Mouse (Mus musculus) limb, embryonic 11.5 days (tissue): Measurements from ENCODE around the gene Polr2j. TPM values are rescaled to one million over a fixed set of nuclear protein-coding genes. Genes with fewer than 3 reads are reported as not detected.
"Not testable (repeated sequence)": the region's sequence is repeated elsewhere in the genome, so short reads cannot be mapped to it uniquely, and the experiment has no call there.

Experiments
- ATAC-seq: fragments of 200-750 bp; cut with Nextera tagmentation; 2 replicates; pipeline ENCODE4 v1.8.0; 2017; ENCODE audit warnings: low read depth; ENCODE audit not compliant: insufficient number of reproducible peaks, low FRiP score, low TSS enrichment
- DNase-seq: peaks from one replicate; pipeline ENCODE4 v3.0.0-alpha.2; 2015; ENCODE audit warnings: low spot score
- H3K27ac ChIP-seq: fragments of 300-500 bp; sonication (generic); replicated peaks from 2 replicates; pipeline ENCODE4 v1.5.1; 2014; ENCODE audit warnings: low read depth, mild to moderate bottlenecking, low read length
- H3K27me3 ChIP-seq: fragments of 300-500 bp; sonication (generic); 2 replicates; pipeline ENCODE4 v1.6.1; 2014; ENCODE audit warnings: mild to moderate bottlenecking, low read length, mixed read lengths; ENCODE audit not compliant: control insufficient read depth, insufficient read depth
- H3K36me3 ChIP-seq: fragments of 300-500 bp; sonication (generic); 2 replicates; pipeline ENCODE4 v1.6.1; 2014; ENCODE audit warnings: mild to moderate bottlenecking, low read length, moderate library complexity, mixed read lengths; ENCODE audit not compliant: control insufficient read depth, insufficient read depth
- H3K4me1 ChIP-seq: fragments of 300-500 bp; sonication (generic); 2 replicates; pipeline ENCODE4 v1.6.1; 2014; ENCODE audit warnings: low read length, mixed read lengths; ENCODE audit not compliant: control insufficient read depth, insufficient read depth
- H3K4me2 ChIP-seq: fragments of 300-500 bp; sonication (generic); 2 replicates; pipeline ENCODE4 v1.6.1; 2014; ENCODE audit warnings: low read depth, mild to moderate bottlenecking, moderate library complexity; ENCODE audit not compliant: severe bottlenecking
- H3K4me3 ChIP-seq: fragments of 300-500 bp; sonication (generic); 2 replicates; pipeline ENCODE4 v1.5.1; 2014; ENCODE audit warnings: low read depth, low read length
- H3K9ac ChIP-seq: fragments of 300-500 bp; sonication (generic); 2 replicates; pipeline ENCODE4 v1.6.1; 2014; ENCODE audit warnings: mild to moderate bottlenecking, low read length
- H3K9me3 ChIP-seq: fragments of 300-500 bp; sonication (generic); 2 replicates; pipeline ENCODE4 v1.6.1; 2016; ENCODE audit warnings: low read length; ENCODE audit not compliant: control insufficient read depth
- WGBS: fragments of 180-500 bp; shearing (Covaris S2); extraction: QIAGEN DNeasy Blood & Tissue Kit; methylation state at CpG from one replicate; pipeline ENCODE4 v1.1.7; 2014; 5-methylcytosine and 5-hydroxymethylcytosine counted together
- polyA plus RNA-seq: library from polyadenylated mRNA; unstranded; fragments of >200 nt; fragmentation: Nextera tagmentation; extraction: Ambion mirVana; gene quantifications from 2 replicates; pipeline ENCODE4 v1.2.1, GENCODE M21; 2014

The Polr2j gene
- polyA plus RNA-seq, 1 experiment from 2014 or later: 281 TPM

GRCm38 (mm10) chr5:136094249-136095010 is 22.0 kb upstream of the Polr2j start:
- H3K9ac ChIP-seq: no peak overlapping the region
- H3K4me1 ChIP-seq: no peaks in the 10 kb centered on the region
- DNase-seq (no peak), ATAC-seq (no peak)
- WGBS: 77% methylated on average over 8 of the region's 8 CpGs
- H3K27me3 ChIP-seq: no peaks in the 10 kb centered on the region
- no peaks in the 10 kb centered on the region; the same call in 1 of the 2 replicates for H3K9me3 ChIP-seq
- H3K4me3 ChIP-seq: no peak overlapping the region
- H3K27ac ChIP-seq: no peak overlapping the region
- H3K4me2 ChIP-seq: no peak overlapping the region
- no peaks in the 10 kb centered on the region for H3K36me3 ChIP-seq

GRCm38 (mm10) chr5:136095089-136095488 is 21.3 kb upstream of the Polr2j start:
- no peaks in the 10 kb centered on the region for H3K27me3 ChIP-seq
- H3K4me3 ChIP-seq: no peak overlapping the region
- H3K27ac ChIP-seq: no peak overlapping the region
- 81% methylated on average over 7 of the region's 7 CpGs for WGBS
- DNase-seq (no peak), ATAC-seq (no peak)
- no peaks in the 10 kb centered on the region; the same call in 1 of the 2 replicates for H3K9me3 ChIP-seq
- H3K4me1 ChIP-seq: no peaks in the 10 kb centered on the region
- H3K4me2 ChIP-seq: no peak overlapping the region
- no peak overlapping the region for H3K9ac ChIP-seq
- no peaks in the 10 kb centered on the region for H3K36me3 ChIP-seq

- H3K9me3 ChIP-seq: no peaks in the 10 kb centered on the region; the same call in 1 of the 2 replicates
- no peak overlapping the region for H3K9ac ChIP-seq
- H3K27me3 ChIP-seq: no peaks in the 10 kb centered on the region
- H3K4me1 ChIP-seq: 0 out of 2 replicates have a peak, but pooled peaks cover 3% of the 10 kb centered on the region
- no peak overlapping the region for H3K4me3 ChIP-seq
- WGBS: 81% methylated on average over 10 of the region's 10 CpGs
- no peaks in the 10 kb centered on the region for H3K36me3 ChIP-seq
- ATAC-seq (no peak), DNase-seq (no peak)
- no peak overlapping the region for H3K4me2 ChIP-seq
- H3K27ac ChIP-seq: no peak overlapping the region
These were observed 17.9 kb upstream of the Polr2j start for GRCm38 (mm10) chr5:136098536-136098935.

- no peak overlapping the region for H3K4me3 ChIP-seq
- 7% methylated on average over 41 of the region's 41 CpGs for WGBS
- H3K4me2 ChIP-seq: peak overlapping the region; percentile 54
- no peaks in the 10 kb centered on the region for H3K9me3 ChIP-seq
- DNase-seq: peak; percentile 81
- H3K9ac ChIP-seq: peak overlapping the region; percentile 27; the same call in 1 of the 2 replicates
- peak; percentile 67; the same call in 1 of the 2 replicates for ATAC-seq
- no peak overlapping the region for H3K27ac ChIP-seq
- no peaks in the 10 kb centered on the region for H3K27me3 ChIP-seq
- H3K4me1 ChIP-seq: 0 out of 2 replicates have a peak, but pooled peaks cover 3% of the 10 kb centered on the region
- H3K36me3 ChIP-seq: no peaks in the 10 kb centered on the region
These were observed 14.2 kb upstream of the Polr2j start for GRCm38 (mm10) chr5:136102099-136102820.

- 85% methylated on average over 5 of the region's 5 CpGs for WGBS
- no peak overlapping the region for H3K4me3 ChIP-seq
- no peaks in the 10 kb centered on the region for H3K36me3 ChIP-seq
- no peak overlapping the region for H3K27ac ChIP-seq
- ATAC-seq (no peak), DNase-seq (peak; percentile 47)
- no peak overlapping the region for H3K9ac ChIP-seq
- H3K9me3 ChIP-seq: no peaks in the 10 kb centered on the region
- 0 out of 2 replicates have a peak, but pooled peaks cover 3% of the 10 kb centered on the region for H3K4me1 ChIP-seq
- H3K4me2 ChIP-seq: no peak overlapping the region
- H3K27me3 ChIP-seq: no peaks in the 10 kb centered on the region
These were observed 11.9 kb upstream of the Polr2j start for GRCm38 (mm10) chr5:136104511-136104910.

- no peaks in the 10 kb centered on the region for H3K27me3 ChIP-seq
- ATAC-seq: no peak
- 49% methylated on average over 2 of the region's 2 CpGs for WGBS
- H3K36me3 ChIP-seq: no peaks in the 10 kb centered on the region
- no peaks in the 10 kb centered on the region for H3K4me1 ChIP-seq
- no peak overlapping the region for H3K4me2 ChIP-seq
- no peak overlapping the region for H3K9ac ChIP-seq
- H3K27ac ChIP-seq: no peak overlapping the region
- DNase-seq: no peak
- H3K4me3 ChIP-seq: no peak overlapping the region
- no peaks in the 10 kb centered on the region for H3K9me3 ChIP-seq
These were observed 7.9 kb upstream of the Polr2j start for GRCm38 (mm10) chr5:136108486-136108885.

- Histone ChIP-seq H3K9ac (no peak overlapping the region), H3K4me2 (no peak overlapping the region)
- no peak for ATAC-seq
These were observed 7.4 kb upstream of the Polr2j start for GRCm38 (mm10) chr5:136109042-136109441.

GRCm38 (mm10) chr5:136113546-136113945 is 2.9 kb upstream of the Polr2j start:
- ATAC-seq, H3K9ac ChIP-seq, H3K4me2 ChIP-seq, H3K36me3 ChIP-seq, DNase-seq, H3K27ac ChIP-seq, H3K4me3 ChIP-seq, H3K9me3 ChIP-seq, H3K27me3 ChIP-seq: not testable (repeated sequence)
- H3K4me1 ChIP-seq: peaks cover 11% of the 10 kb centered on the region
- 43% methylated on average over 3 of the region's 4 CpGs for WGBS

More at GRCm38 (mm10) chr5:136109042-136109441, 7.4 kb upstream of the Polr2j start:
- Histone ChIP-seq H3K4me3 (no peak overlapping the region), H3K27me3 (no peaks in the 10 kb centered on the region), H3K9me3 (no peaks in the 10 kb centered on the region), H3K27ac (no peak overlapping the region), H3K4me1 (no peaks in the 10 kb centered on the region), H3K36me3 (no peaks in the 10 kb centered on the region)
- DNase-seq: no peak
- 84% methylated on average over 3 of the region's 3 CpGs for WGBS
